Mouse (Mus musculus): ENCODE results near the gene C130050O18Rik. TPM values are rescaled to one million over a fixed set of nuclear protein-coding genes. Genes with fewer than 3 reads are reported as not detected.
A peak's percentile ranks its signal among the peaks of the same experiment; 100 is the strongest.

The C130050O18Rik gene
- polyA plus RNA-seq (2015; fragmentation: Nextera tagmentation; extraction: Ambion mirVana), result 0.43 and 0.66 TPM in 2 replicates

- Histone ChIP-seq H3K27me3 (ENCODE audit: control insufficient read depth, insufficient read depth, low read length) (no peaks in the 10 kb centered on the region), H3K9me3 (replicated peaks; ENCODE audit: control insufficient read depth, low read length) (no peaks in the 10 kb centered on the region), H3K4me1 (ENCODE audit: control insufficient read depth, insufficient read depth, low read length) (peaks cover 15% of the 10 kb centered on the region), H3K4me3 (ENCODE audit: low read length) (no peak within 1 kb of the TSS), H3K9ac (ENCODE audit: low read length) (no peak within 1 kb of the TSS), H3K27ac (ENCODE audit: low read length) (no peak within 1 kb of the TSS), H3K36me3 (ENCODE audit: control insufficient read depth, insufficient read depth) (no peaks in the 10 kb centered on the region), H3K4me2 (ENCODE audit: low read depth, low read length) (no peak within 1 kb of the TSS)
- 69% methylated on average over 6 of the region's 6 CpGs for WGBS
- no peak for ATAC-seq (replicated peaks; ENCODE audit: extremely low read depth, insufficient read depth, low FRiP score)
These were observed at the start of gene C130050O18Rik for GRCm38 (mm10) chr5:139404801-139405401. Gene C130050O18Rik, plus strand, starts transcription at chr5:139405280.

GRCm38 (mm10) chr5:139358653-139359052, 46.4 kb upstream of the C130050O18Rik start:
- 41% methylated on average over 2 of the region's 2 CpGs for WGBS
- H3K4me2 ChIP-seq (ENCODE audit: low read depth, low read length), result no peak overlapping the region
- H3K36me3 ChIP-seq (ENCODE audit: control insufficient read depth, insufficient read depth), result no peaks in the 10 kb centered on the region
- peak; percentile 42 for ATAC-seq (replicated peaks; ENCODE audit: extremely low read depth, insufficient read depth, low FRiP score)
- H3K9me3 ChIP-seq (replicated peaks; ENCODE audit: control insufficient read depth, low read length), result no peaks in the 10 kb centered on the region
- H3K27ac ChIP-seq (ENCODE audit: low read length), result no peak overlapping the region
- H3K27me3 ChIP-seq (ENCODE audit: control insufficient read depth, insufficient read depth, low read length), result no peaks in the 10 kb centered on the region
- no peak overlapping the region for H3K4me3 ChIP-seq (ENCODE audit: low read length)
- no peak overlapping the region for H3K9ac ChIP-seq (ENCODE audit: low read length)
- peaks cover 4% of the 10 kb centered on the region; the same call in 1 of the 2 replicates for H3K4me1 ChIP-seq (ENCODE audit: control insufficient read depth, insufficient read depth, low read length)

- Histone ChIP-seq H3K4me1 (ENCODE audit: control insufficient read depth, insufficient read depth, low read length) (peaks cover 3% of the 10 kb centered on the region), H3K4me3 (ENCODE audit: low read length) (no peak overlapping the region), H3K36me3 (ENCODE audit: control insufficient read depth, insufficient read depth) (no peaks in the 10 kb centered on the region), H3K9me3 (replicated peaks; ENCODE audit: control insufficient read depth, low read length) (no peaks in the 10 kb centered on the region), H3K27me3 (ENCODE audit: control insufficient read depth, insufficient read depth, low read length) (no peaks in the 10 kb centered on the region), H3K9ac (ENCODE audit: low read length) (no peak overlapping the region), H3K27ac (ENCODE audit: low read length) (no peak overlapping the region), H3K4me2 (ENCODE audit: low read depth, low read length) (no peak overlapping the region)
- WGBS, result 82% methylated on average over 5 of the region's 5 CpGs
- ATAC-seq (replicated peaks; ENCODE audit: extremely low read depth, insufficient read depth, low FRiP score), result no peak
These were observed 45.8 kb upstream of the C130050O18Rik start for GRCm38 (mm10) chr5:139359244-139359643.

GRCm38 (mm10) chr5:139363858-139364257, 41.2 kb upstream of the C130050O18Rik start:
- Histone ChIP-seq H3K36me3 (ENCODE audit: control insufficient read depth, insufficient read depth) (no peaks in the 10 kb centered on the region), H3K9me3 (replicated peaks; ENCODE audit: control insufficient read depth, low read length) (no peaks in the 10 kb centered on the region), H3K4me1 (ENCODE audit: control insufficient read depth, insufficient read depth, low read length) (peaks cover 11% of the 10 kb centered on the region), H3K27ac (ENCODE audit: low read length) (no peak overlapping the region), H3K9ac (ENCODE audit: low read length) (no peak overlapping the region), H3K27me3 (ENCODE audit: control insufficient read depth, insufficient read depth, low read length) (no peaks in the 10 kb centered on the region), H3K4me2 (ENCODE audit: low read depth, low read length) (no peak overlapping the region), H3K4me3 (ENCODE audit: low read length) (no peak overlapping the region)
- ATAC-seq (replicated peaks; ENCODE audit: extremely low read depth, insufficient read depth, low FRiP score), result no peak
- 57% methylated on average over 7 of the region's 7 CpGs for WGBS

GRCm38 (mm10) chr5:139364260-139364910, 40.7 kb upstream of the C130050O18Rik start:
- H3K4me3 ChIP-seq (ENCODE audit: low read length), result no peak overlapping the region
- peak; percentile 47 for ATAC-seq (replicated peaks; ENCODE audit: extremely low read depth, insufficient read depth, low FRiP score)
- 28% methylated on average over 12 of the region's 12 CpGs for WGBS
- H3K27me3 ChIP-seq (ENCODE audit: control insufficient read depth, insufficient read depth, low read length), result no peaks in the 10 kb centered on the region
- H3K9ac ChIP-seq (ENCODE audit: low read length), result peak overlapping the region; percentile 30
- H3K4me2 ChIP-seq (ENCODE audit: low read depth, low read length), result no peak overlapping the region
- H3K36me3 ChIP-seq (ENCODE audit: control insufficient read depth, insufficient read depth), result no peaks in the 10 kb centered on the region
- H3K4me1 ChIP-seq (ENCODE audit: control insufficient read depth, insufficient read depth, low read length), result peaks cover 11% of the 10 kb centered on the region
- H3K27ac ChIP-seq (ENCODE audit: low read length), result peak overlapping the region; percentile 36
- no peaks in the 10 kb centered on the region for H3K9me3 ChIP-seq (replicated peaks; ENCODE audit: control insufficient read depth, low read length)

- H3K9me3 ChIP-seq (replicated peaks; ENCODE audit: control insufficient read depth, low read length), result no peaks in the 10 kb centered on the region
- peaks cover 11% of the 10 kb centered on the region for H3K4me1 ChIP-seq (ENCODE audit: control insufficient read depth, insufficient read depth, low read length)
- no peaks in the 10 kb centered on the region for H3K36me3 ChIP-seq (ENCODE audit: control insufficient read depth, insufficient read depth)
- 39% methylated on average over 5 of the region's 5 CpGs for WGBS
- H3K4me3 ChIP-seq (ENCODE audit: low read length), result no peak overlapping the region
- no peak for ATAC-seq (replicated peaks; ENCODE audit: extremely low read depth, insufficient read depth, low FRiP score)
- H3K27ac ChIP-seq (ENCODE audit: low read length), result peak overlapping the region; percentile 36
- no peaks in the 10 kb centered on the region for H3K27me3 ChIP-seq (ENCODE audit: control insufficient read depth, insufficient read depth, low read length)
- no peak overlapping the region for H3K4me2 ChIP-seq (ENCODE audit: low read depth, low read length)
- H3K9ac ChIP-seq (ENCODE audit: low read length), result no peak overlapping the region; the same call in 1 of the 2 replicates
These were observed 40.0 kb upstream of the C130050O18Rik start for GRCm38 (mm10) chr5:139364911-139365571.

- no peak for ATAC-seq (replicated peaks; ENCODE audit: extremely low read depth, insufficient read depth, low FRiP score)
- no peak overlapping the region for H3K4me2 ChIP-seq (ENCODE audit: low read depth, low read length)
- no peak overlapping the region for H3K27ac ChIP-seq (ENCODE audit: low read length)
- H3K27me3 ChIP-seq (ENCODE audit: control insufficient read depth, insufficient read depth, low read length), result no peaks in the 10 kb centered on the region
- H3K36me3 ChIP-seq (ENCODE audit: control insufficient read depth, insufficient read depth), result no peaks in the 10 kb centered on the region
- no peak overlapping the region for H3K4me3 ChIP-seq (ENCODE audit: low read length)
- 71% methylated on average over 1 of the region's 1 CpGs for WGBS
- no peaks in the 10 kb centered on the region for H3K9me3 ChIP-seq (replicated peaks; ENCODE audit: control insufficient read depth, low read length)
- no peak overlapping the region for H3K9ac ChIP-seq (ENCODE audit: low read length)
- peaks cover 15% of the 10 kb centered on the region for H3K4me1 ChIP-seq (ENCODE audit: control insufficient read depth, insufficient read depth, low read length)
These were observed 39.3 kb upstream of the C130050O18Rik start for GRCm38 (mm10) chr5:139365827-139366226.

GRCm38 (mm10) chr5:139366484-139366883, 38.6 kb upstream of the C130050O18Rik start:
- H3K4me2 ChIP-seq (ENCODE audit: low read depth, low read length), result no peak overlapping the region
- peaks cover 22% of the 10 kb centered on the region for H3K4me1 ChIP-seq (ENCODE audit: control insufficient read depth, insufficient read depth, low read length)
- H3K27me3 ChIP-seq (ENCODE audit: control insufficient read depth, insufficient read depth, low read length), result no peaks in the 10 kb centered on the region
- H3K27ac ChIP-seq (ENCODE audit: low read length), result no peak overlapping the region
- WGBS, result 79% methylated on average over 11 of the region's 11 CpGs
- no peak overlapping the region for H3K4me3 ChIP-seq (ENCODE audit: low read length)
- no peaks in the 10 kb centered on the region for H3K9me3 ChIP-seq (replicated peaks; ENCODE audit: control insufficient read depth, low read length)
- no peak for ATAC-seq (replicated peaks; ENCODE audit: extremely low read depth, insufficient read depth, low FRiP score)
- no peak overlapping the region for H3K9ac ChIP-seq (ENCODE audit: low read length)
- no peaks in the 10 kb centered on the region for H3K36me3 ChIP-seq (ENCODE audit: control insufficient read depth, insufficient read depth)

GRCm38 (mm10) chr5:139367884-139368458, 37.1 kb upstream of the C130050O18Rik start:
- Histone ChIP-seq H3K27me3 (ENCODE audit: control insufficient read depth, insufficient read depth, low read length) (no peaks in the 10 kb centered on the region), H3K9me3 (replicated peaks; ENCODE audit: control insufficient read depth, low read length) (no peaks in the 10 kb centered on the region), H3K4me2 (ENCODE audit: low read depth, low read length) (no peak overlapping the region), H3K4me3 (ENCODE audit: low read length) (no peak overlapping the region), H3K27ac (ENCODE audit: low read length) (no peak overlapping the region), H3K9ac (ENCODE audit: low read length) (no peak overlapping the region), H3K36me3 (ENCODE audit: control insufficient read depth, insufficient read depth) (no peaks in the 10 kb centered on the region), H3K4me1 (ENCODE audit: control insufficient read depth, insufficient read depth, low read length) (peaks cover 31% of the 10 kb centered on the region)
- no peak for ATAC-seq (replicated peaks; ENCODE audit: extremely low read depth, insufficient read depth, low FRiP score)
- 89% methylated on average over 4 of the region's 4 CpGs for WGBS
